Mouse (Mus musculus): Measurements from ENCODE around the gene Cep250.

DNA sequence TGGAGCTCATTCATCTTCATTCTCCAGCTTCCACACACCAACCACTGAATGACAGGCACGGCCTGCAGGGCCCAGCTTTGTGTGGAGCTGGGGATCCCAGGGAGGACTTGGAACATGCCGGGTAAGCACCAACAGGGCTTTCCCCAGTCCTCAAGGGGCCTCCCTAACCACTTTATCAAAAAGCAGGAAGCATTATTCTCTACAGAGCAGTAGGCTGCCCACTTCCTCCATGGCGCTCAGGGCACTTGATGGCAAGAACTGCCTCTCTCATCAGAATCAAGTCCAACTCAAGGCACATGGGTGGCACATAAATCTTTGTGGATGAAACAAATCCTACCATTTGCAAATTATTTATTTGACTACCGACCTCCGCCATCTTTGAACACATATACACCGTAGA, 41.6 kb upstream of the Cep250 start:
- TF ChIP-seq CTCF (IDR thresholded peaks at IDR 0.05; ENCODE audit: control insufficient read depth, insufficient read depth, low read length) (no peak), POLR2A (IDR thresholded peaks at IDR 0.05; ENCODE audit: borderline replicate concordance, control insufficient read depth, low read depth, low read length) (no peak)
